Comparison of ENCODE assay signal across 22 mouse cellular contexts in the genomic region with DNA sequence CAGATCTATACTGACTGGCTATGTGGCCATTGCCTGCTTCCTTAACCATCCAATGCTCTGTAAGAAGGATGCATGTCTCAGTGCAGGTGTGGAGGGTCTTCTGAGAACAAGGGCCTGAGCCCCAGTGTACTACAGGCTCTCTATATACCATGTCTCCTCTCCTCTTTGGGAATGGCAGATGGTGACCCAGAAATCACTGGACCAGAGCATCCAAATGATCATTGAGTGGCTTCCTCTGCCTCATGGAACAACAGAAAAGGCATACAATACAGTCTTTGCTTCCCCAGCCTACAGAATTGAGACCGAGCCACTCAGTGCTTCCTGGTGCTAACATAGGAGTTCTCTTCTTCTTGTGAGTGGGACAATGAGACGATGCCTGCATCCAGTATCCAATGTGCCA.
DNase-seq lines count a peak whose midpoint lies in the region; ATAC-seq lines count a peak whose summit lies in the region.
"Had no signal": no experiment of that assay in that cellular context is flagged by ENCODE, and none has a peak within 500 bp of the region (broad histone marks: within the 10 kb centered on the region; RNA-seq: fewer than 3 reads in every experiment).

No protein-coding gene starts in this region.

- ATAC-seq in cerebellum, adult (ENCODE audit: insufficient number of reproducible peaks, low FRiP score, low TSS enrichment): peak; percentile 57
- no peak for ATAC-seq in forebrain, embryonic 14.5 days
- no peak for ATAC-seq in forebrain, embryonic 11.5 days (replicated peaks; ENCODE audit: low FRiP score)
- ATAC-seq in activated CD4-positive, CD25-positive, alpha-beta regulatory T cell, adult 4 months: no peak
- ATAC-seq: inflammation-experienced regulatory T-cells, adult 6 months had no signal

- WGBS in forebrain, embryonic 14.5 days: 89% methylated on average over 2 of the region's 2 CpGs
- WGBS in forebrain, embryonic 11.5 days: 88% methylated on average over 2 of the region's 2 CpGs

- no peaks in the 10 kb centered on the region for H3K9me3 ChIP-seq in forebrain, embryonic 14.5 days (replicated peaks; ENCODE audit: control insufficient read depth, low read length)
- no peaks in the 10 kb centered on the region for H3K9me3 ChIP-seq in forebrain, embryonic 11.5 days (ENCODE audit: control insufficient read depth, low read length)
- H3K9me3 ChIP-seq: kidney, embryonic 15.5 days; liver, embryonic 15.5 days; midbrain, embryonic 15.5 days had no signal

- no peak for DNase-seq in cerebellum, adult 11 months
- DNase-seq in forebrain, embryonic 14.5 days (ENCODE audit: low spot score): no peak
- DNase-seq in forebrain, embryonic 11.5 days (ENCODE audit: low spot score): no peak
- DNase-seq in retina, postnatal 1 day: peak; percentile 38
- no peak for DNase-seq in retina, embryonic 14.5 days (ENCODE audit: low spot score)
- no peak for DNase-seq in spleen, postnatal 4 days (ENCODE audit: low spot score in 2 of 2)
- DNase-seq: adrenal gland, adult 8-10 months; gastrocnemius, adult 2 months; gastrocnemius, postnatal 36 days; heart, postnatal 36 days; kidney, adult 18-20 months; kidney, postnatal 25 days; liver; lung, embryonic 14.5 days; lung, postnatal 14 days had no signal

- no peak overlapping the region for H3K4me3 ChIP-seq in forebrain, embryonic 14.5 days (ENCODE audit: low read depth, low read length)
- H3K4me3 ChIP-seq in forebrain, embryonic 11.5 days (ENCODE audit: low read depth, low read length): no peak overlapping the region
- H3K4me3 ChIP-seq: gastrocnemius, adult 2 months; kidney, embryonic 15.5 days; liver, embryonic 15.5 days; midbrain, embryonic 15.5 days had no signal

- H3K9ac ChIP-seq in forebrain, embryonic 14.5 days (ENCODE audit: low read length): no peak overlapping the region
- H3K9ac ChIP-seq in forebrain, embryonic 11.5 days (ENCODE audit: low read length): no peak overlapping the region
- H3K9ac ChIP-seq: kidney, embryonic 15.5 days; liver, embryonic 15.5 days; lung, embryonic 14.5 days; midbrain, embryonic 15.5 days had no signal

- no peak overlapping the region for H3K4me2 ChIP-seq in forebrain, embryonic 14.5 days (ENCODE audit: low read length)
- H3K4me2 ChIP-seq in forebrain, embryonic 11.5 days (ENCODE audit: low read depth, low read length, severe bottlenecking): no peak overlapping the region
- H3K4me2 ChIP-seq: heart, embryonic 11.5 days; kidney, embryonic 15.5 days; liver, embryonic 15.5 days; lung, embryonic 14.5 days; midbrain, embryonic 15.5 days had no signal

- H3K27ac ChIP-seq in forebrain, embryonic 14.5 days (ENCODE audit: low read depth, low read length): peak overlapping the region; percentile 48; the same call in 1 of the 2 replicates
- H3K27ac ChIP-seq in forebrain, embryonic 11.5 days (ENCODE audit: low read depth, low read length): no peak overlapping the region
- H3K27ac ChIP-seq: gastrocnemius, adult 2 months; kidney, embryonic 15.5 days; liver, embryonic 15.5 days; midbrain, embryonic 15.5 days had no signal

- no peaks in the 10 kb centered on the region for H3K27me3 ChIP-seq in forebrain, embryonic 14.5 days (replicated peaks; ENCODE audit: control insufficient read depth, insufficient read depth, low read length)
- H3K27me3 ChIP-seq in forebrain, embryonic 11.5 days (ENCODE audit: control insufficient read depth, insufficient read depth, low read length): no peaks in the 10 kb centered on the region
- H3K27me3 ChIP-seq: kidney, embryonic 15.5 days; liver, embryonic 15.5 days; midbrain, embryonic 15.5 days had no signal

- H3K4me1 ChIP-seq in forebrain, embryonic 14.5 days (ENCODE audit: control insufficient read depth, insufficient read depth, low read length): peaks cover 23% of the 10 kb centered on the region
- peaks cover 7% of the 10 kb centered on the region for H3K4me1 ChIP-seq in forebrain, embryonic 11.5 days (replicated peaks; ENCODE audit: control insufficient read depth, insufficient read depth, low read length)
- H3K4me1 ChIP-seq: liver, embryonic 15.5 days had no signal

- no peaks in the 10 kb centered on the region for H3K36me3 ChIP-seq in forebrain, embryonic 14.5 days (ENCODE audit: control insufficient read depth, insufficient read depth, low read length)
- no peaks in the 10 kb centered on the region for H3K36me3 ChIP-seq in forebrain, embryonic 11.5 days (ENCODE audit: control insufficient read depth, insufficient read depth, low read length)
- H3K36me3 ChIP-seq: kidney, embryonic 15.5 days; liver, embryonic 15.5 days; midbrain, embryonic 15.5 days had no signal
